Mouse (Mus musculus) adrenal gland, postnatal 10 days (tissue): Measurements from ENCODE around the gene Methig1. TPM values are rescaled to one million over a fixed set of nuclear protein-coding genes. Genes with fewer than 3 reads are reported as not detected.

Experiments used
- DNase-seq: peaks from one replicate; pipeline ENCODE4 v3.0.0; 2021; ENCODE audit warnings: mixed read lengths
- total RNA-seq, 2 experiments: library from RNA; stranded (reverse); gene quantifications; 2 replicates each; pipeline ENCODE4 v1.2.3; 2021

The Methig1 gene
- total RNA-seq, 2 experiments from 2014 or later = 0.67 TPM; not detected in 1

- DNase-seq = no peak
These were observed 71.6 kb downstream of the Methig1 start, which contains the start of gene Slc11a2 for GRCm38 (mm10) chr15:100424396-100425122. Gene Slc11a2 (minus strand): TSS chr15:100425072.

- peak; percentile 63 for DNase-seq
These were observed 75.5 kb downstream of the Methig1 start for GRCm38 (mm10) chr15:100428296-100428905.

GRCm38 (mm10) chr15:100429959-100430565 lies 77.1 kb downstream of the Methig1 start:
- no peak for DNase-seq

- no peak for DNase-seq
These were observed 80.3 kb downstream of the Methig1 start for GRCm38 (mm10) chr15:100433234-100433633.

Other genes starting within 250 kb of the Methig1 start
- gene Atf1, start 125.3 kb upstream of the Methig1 start, total RNA-seq = 10 to 100 TPM; 49.6 to 56.3 TPM
- gene Tmprss12, start 72.3 kb upstream of the Methig1 start, total RNA-seq = not detected
- 10 to 100 TPM; 67.7 to 72.2 TPM for gene Mettl7a1, start 49.0 kb upstream of the Methig1 start, total RNA-seq
- gene Mettl7a3, start 18.2 kb upstream of the Methig1 start, total RNA-seq = under 1 TPM; 0.18 to 0.64 TPM
- gene Mettl7a2, start 51 bp downstream of the Methig1 start, total RNA-seq = 1 to 10 TPM; 1.2 to 1.8 TPM
- gene Higd1c, start 11.4 kb downstream of the Methig1 start, total RNA-seq = under 1 TPM in 1 of 2 experiments, not detected in 1; 0.70 TPM
- gene Gm5475, start 69.0 kb downstream of the Methig1 start, total RNA-seq = under 1 TPM in 1 of 2 experiments, not detected in 1; 0.09 TPM
- gene Slc11a2, start 71.9 kb downstream of the Methig1 start, total RNA-seq = 10 to 100 TPM; 60.6 to 72.7 TPM
- gene Letmd1, start 115.9 kb downstream of the Methig1 start, total RNA-seq = 100 to 1,000 TPM; 298 to 353 TPM
- gene Csrnp2, start 142.3 kb downstream of the Methig1 start, total RNA-seq = 1 to 10 TPM; 4.4 to 5.5 TPM
- gene Tfcp2, start 198.9 kb downstream of the Methig1 start, total RNA-seq = 10 to 100 TPM; 18.1 to 24.6 TPM
- 10 to 100 TPM; 22.0 to 29.0 TPM for gene Pou6f1, start 246.8 kb downstream of the Methig1 start, total RNA-seq